Mouse (Mus musculus): Measurements from ENCODE around the gene Gnaz.

The Gnaz gene

GRCm38 (mm10) chr10:75062621-75063020, 95.6 kb downstream of the Gnaz start:
- no peak for DNase-seq (ENCODE audit: low spot score in 2 of 2)

- no peak for DNase-seq (ENCODE audit: low spot score in 2 of 2)
Observed at GRCm38 (mm10) chr10:75063301-75063965, 96.5 kb downstream of the Gnaz start.

GRCm38 (mm10) chr10:75065691-75066090, 98.7 kb downstream of the Gnaz start:
- no peak for DNase-seq (ENCODE audit: low spot score in 2 of 2)

Measured in frontal cortex, postnatal 14 days (tissue).